Mouse (Mus musculus) brown adipose tissue, adult 24 weeks (tissue): ENCODE measurements around the gene Nek9. TPM values are rescaled to one million over a fixed set of nuclear protein-coding genes. Genes with fewer than 3 reads are reported as not detected.

Source experiments
- H3K27ac ChIP-seq: fragments of 200-500 bp; replicated peaks from 2 replicates; pipeline ENCODE4 v1.5.1; 2012; ENCODE audit warnings: low read depth, mild to moderate bottlenecking, low read length
- H3K4me1 ChIP-seq: fragments of 200-500 bp; 2 replicates; pipeline ENCODE4 v1.6.1; 2012; ENCODE audit warnings: low read length, mixed read lengths; ENCODE audit not compliant: control insufficient read depth, insufficient read depth, insufficient read length
- H3K4me3 ChIP-seq: fragments of 200-500 bp; 2 replicates; pipeline ENCODE4 v1.5.1; 2012; ENCODE audit warnings: low read depth, mild to moderate bottlenecking, low read length, moderate library complexity; ENCODE audit not compliant: insufficient read depth
- polyA plus RNA-seq: library from polyadenylated mRNA; stranded (reverse); fragments of >200 nt; gene quantifications from 2 replicates; pipeline ENCODE4 v1.2.4, GENCODE M21; 2012; ENCODE audit not compliant: missing spikeins, insufficient read depth, insufficient read length

The Nek9 gene
- polyA plus RNA-seq, result 29.5 and 38.8 TPM in 2 replicates

DNA sequence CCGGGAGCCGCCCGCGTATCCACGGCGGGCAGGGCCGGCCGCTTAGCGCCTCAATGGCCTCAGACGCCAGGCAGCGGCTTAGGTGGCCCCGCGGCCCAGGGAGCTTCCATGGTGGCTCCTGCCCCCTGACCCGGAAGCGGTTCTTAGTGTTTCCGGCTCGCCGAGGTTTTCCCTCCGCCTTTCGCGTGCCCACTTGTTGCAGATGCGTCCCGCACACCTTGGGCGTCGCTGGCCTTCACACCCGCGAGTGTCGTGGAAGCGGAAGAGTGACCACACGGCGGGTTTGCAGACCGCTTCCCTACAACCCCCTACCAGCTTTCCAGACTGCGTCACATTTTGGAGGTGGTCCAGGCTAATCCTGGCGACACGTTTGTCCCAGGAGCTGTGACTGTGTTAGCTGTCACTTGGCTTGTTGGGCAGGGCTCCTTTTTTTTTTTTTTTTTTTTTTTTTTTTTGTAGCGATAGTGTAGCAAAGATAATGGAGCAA lies at the start of gene Nek9:
Gene Nek9 (minus strand): TSS at position 120 of the 487 bp plus-strand sequence.
- Histone ChIP-seq H3K27ac (peak within 1 kb of the TSS; percentile 77), H3K4me1 (peaks cover 2% of the 10 kb centered on the region; the same call in 1 of the 2 replicates), H3K4me3 (peak within 1 kb of the TSS; percentile 76)

DNA sequence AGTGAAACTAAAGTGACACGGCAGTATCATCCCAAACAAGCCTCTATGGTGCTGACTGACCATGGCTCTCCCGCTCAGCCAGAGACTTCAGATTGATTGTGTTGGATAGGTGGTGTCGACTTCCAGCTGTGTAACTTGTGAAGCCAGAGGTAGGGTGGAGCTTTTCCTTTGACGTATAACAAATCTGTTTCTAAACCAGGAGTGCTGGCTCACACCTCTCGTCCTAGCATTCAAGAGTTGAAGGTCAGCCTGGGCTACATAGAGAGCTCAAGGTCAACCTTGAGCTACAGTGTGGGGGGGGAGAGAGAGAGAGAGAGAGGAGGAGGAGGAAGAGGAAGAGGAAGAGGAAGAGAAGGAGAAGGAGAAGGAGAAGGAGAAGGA lies 46.8 kb upstream of the Nek9 start:
- Histone ChIP-seq H3K27ac (peak overlapping the region; percentile 70), H3K4me1 (peaks cover 16% of the 10 kb centered on the region), H3K4me3 (no peak overlapping the region)

DNA sequence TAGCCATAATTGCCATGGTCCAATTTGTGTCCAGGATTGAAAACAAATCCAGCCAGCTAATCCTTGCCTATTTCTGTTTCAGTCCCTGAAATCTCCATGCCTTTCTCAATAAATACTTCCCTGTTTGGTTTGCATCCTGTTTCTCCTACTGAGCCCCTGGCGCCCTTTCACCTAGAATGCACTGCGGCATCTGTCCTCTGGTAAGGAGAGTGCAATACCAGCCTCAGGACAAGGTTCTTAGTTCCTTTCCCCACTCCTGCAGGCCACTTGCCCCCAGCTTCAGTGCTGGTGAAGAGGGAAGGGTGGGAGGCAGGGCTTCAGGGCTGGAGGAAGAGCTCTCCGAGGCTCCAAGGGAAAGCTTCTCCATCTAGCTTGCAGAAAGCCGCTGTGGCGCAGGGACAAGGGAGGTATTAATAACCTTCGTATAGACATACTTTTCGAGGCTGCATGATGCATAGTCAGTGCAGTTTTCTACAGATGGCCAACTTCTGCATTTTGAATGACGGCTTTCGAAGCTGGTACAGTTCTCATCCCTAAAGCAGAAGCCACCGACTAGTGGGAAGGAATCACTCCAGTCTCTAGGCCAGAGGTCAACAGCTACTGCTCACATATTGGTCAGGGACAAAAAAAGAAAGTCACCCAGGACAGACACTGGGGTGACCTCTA lies 46.3 kb upstream of the Nek9 start:
- peak overlapping the region; percentile 70 for H3K27ac ChIP-seq
- H3K4me3 ChIP-seq, result no peak overlapping the region
- peaks cover 16% of the 10 kb centered on the region for H3K4me1 ChIP-seq

DNA sequence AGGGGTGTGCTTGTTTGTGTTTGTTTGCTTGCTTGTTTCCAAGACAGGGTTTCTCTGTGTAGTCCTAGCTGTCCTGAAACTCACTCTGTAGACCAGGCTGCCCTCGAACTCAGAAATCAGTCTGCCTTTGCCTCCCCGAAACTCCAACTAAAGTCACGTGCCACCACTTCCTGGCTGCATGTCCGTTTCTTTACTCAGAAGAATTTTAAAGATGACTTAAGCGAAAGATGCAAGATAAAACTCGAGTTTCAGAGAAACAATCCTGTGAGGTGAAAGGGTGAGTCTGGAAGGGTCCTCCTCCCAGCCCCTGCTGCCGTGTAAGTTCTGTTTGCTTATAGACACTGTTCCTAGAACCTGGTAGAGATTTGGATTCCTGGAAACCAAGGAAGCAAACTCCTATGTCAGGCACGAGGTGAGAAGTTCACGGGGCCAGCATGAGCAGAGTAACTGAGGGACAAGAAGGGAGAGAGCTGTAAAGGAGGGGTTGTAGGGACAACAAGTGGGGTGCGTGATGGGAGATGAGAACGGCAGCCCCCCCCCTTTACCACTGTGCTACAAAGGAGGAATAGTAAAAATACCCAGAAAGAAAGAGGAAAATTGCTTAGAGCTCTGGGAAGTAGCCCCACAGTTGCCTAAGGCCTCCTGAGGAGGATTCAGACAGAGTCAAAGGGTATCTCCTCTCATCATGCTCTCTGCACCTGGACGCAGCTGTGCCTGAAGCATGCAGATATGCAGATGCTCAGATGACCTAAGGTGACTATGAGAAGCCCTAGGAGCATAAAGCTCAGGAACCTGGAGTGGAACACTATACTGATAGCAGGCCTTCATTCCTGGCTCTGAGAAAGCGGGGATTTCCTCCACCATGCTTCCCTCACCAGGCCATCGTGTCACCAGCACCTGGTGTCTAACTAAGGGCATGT lies 43.9 kb upstream of the Nek9 start:
- Histone ChIP-seq H3K27ac (no peak overlapping the region), H3K4me1 (peaks cover 18% of the 10 kb centered on the region), H3K4me3 (no peak overlapping the region)

DNA sequence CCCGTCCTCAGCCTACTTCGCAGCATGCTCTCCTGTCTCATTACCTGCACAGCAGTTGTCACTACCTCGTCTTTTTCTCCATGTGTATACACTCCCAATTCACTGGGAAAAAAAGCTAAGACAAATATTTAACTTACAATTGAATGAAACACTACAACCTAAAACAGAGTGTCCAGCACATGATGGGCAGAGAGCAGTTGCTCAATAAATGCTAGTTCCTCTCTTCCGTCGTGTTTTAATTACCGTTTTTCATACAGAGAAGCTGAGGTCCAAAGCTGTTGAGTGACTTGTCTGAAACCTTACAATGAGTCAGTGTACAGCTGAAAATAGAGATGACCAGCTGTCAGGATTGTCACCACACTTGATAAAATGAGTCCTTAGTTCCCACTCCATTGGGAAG lies 42.4 kb upstream of the Nek9 start:
- H3K4me3 ChIP-seq, result no peak overlapping the region
- peak overlapping the region; percentile 35; the same call in 1 of the 2 replicates for H3K27ac ChIP-seq
- H3K4me1 ChIP-seq, result peaks cover 17% of the 10 kb centered on the region

DNA sequence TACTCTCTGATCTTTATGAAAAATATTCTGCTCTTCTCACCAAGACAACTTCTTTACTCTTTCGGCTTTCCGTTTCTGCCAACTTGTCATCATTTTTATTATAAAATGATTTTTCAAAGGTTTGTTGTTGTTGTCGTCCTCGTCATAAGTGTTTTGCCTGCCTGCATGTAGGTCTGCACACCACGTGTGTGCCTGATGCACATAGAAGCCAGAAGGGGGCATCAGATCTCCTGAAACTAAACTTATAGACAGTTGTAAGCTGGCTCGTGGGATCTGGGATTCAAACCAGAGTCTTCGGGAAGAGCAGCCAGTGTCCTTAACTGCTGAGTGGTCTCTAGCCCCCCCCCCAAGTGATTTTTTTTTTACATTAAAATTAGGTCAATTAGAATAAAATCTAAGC lies 41.8 kb upstream of the Nek9 start:
- Histone ChIP-seq H3K27ac (peak overlapping the region; percentile 35), H3K4me3 (no peak overlapping the region)

DNA sequence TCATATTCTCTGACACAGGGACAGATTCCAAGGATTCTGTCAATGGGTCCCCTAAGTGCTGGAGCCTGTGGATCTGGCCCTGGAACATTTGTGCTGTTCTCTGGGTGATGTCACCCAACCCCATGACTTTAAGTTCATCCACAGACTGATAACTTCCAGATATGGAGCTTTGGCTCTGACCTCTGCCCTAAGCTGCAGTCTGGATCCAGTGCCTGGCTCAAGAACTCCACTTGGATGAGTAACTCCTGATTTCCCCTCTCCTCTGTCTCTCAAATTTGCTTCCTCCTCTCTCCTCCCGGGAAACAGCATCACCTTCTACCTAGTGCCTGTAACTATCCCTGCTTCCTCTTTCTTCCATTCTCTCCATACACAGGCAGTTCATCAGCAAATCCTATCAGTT lies 41.1 kb upstream of the Nek9 start:
- peak overlapping the region; percentile 55 for H3K27ac ChIP-seq
- H3K4me3 ChIP-seq, result no peak overlapping the region

More for the DNA sequence above, 41.8 kb upstream of the Nek9 start:
- peaks cover 13% of the 10 kb centered on the region for H3K4me1 ChIP-seq

DNA sequence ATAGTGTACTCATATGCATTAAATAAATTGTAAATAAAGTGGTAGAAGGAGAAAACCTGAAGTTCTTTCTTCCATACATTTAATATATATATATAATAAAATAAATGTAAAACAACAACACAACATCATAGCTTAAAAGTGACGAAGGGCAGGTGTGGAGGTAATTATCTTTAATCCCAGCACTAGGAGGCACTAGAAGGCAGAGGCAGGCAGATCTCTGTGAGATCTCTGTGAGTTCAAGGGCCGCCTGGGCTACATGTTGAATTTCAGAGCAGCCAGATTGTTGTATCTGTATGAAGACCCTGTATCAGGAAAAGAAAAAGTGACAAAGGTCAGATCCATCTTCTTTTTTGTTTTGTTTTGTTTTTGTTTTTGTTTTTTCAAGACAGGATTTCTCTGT lies 39.1 kb upstream of the Nek9 start:
- Histone ChIP-seq H3K27ac (no peak overlapping the region), H3K4me1 (0 out of 2 replicates have a peak, but pooled peaks cover 3% of the 10 kb centered on the region), H3K4me3 (no peak overlapping the region)

More for the DNA sequence above, 41.1 kb upstream of the Nek9 start:
- peaks cover 7% of the 10 kb centered on the region for H3K4me1 ChIP-seq

DNA sequence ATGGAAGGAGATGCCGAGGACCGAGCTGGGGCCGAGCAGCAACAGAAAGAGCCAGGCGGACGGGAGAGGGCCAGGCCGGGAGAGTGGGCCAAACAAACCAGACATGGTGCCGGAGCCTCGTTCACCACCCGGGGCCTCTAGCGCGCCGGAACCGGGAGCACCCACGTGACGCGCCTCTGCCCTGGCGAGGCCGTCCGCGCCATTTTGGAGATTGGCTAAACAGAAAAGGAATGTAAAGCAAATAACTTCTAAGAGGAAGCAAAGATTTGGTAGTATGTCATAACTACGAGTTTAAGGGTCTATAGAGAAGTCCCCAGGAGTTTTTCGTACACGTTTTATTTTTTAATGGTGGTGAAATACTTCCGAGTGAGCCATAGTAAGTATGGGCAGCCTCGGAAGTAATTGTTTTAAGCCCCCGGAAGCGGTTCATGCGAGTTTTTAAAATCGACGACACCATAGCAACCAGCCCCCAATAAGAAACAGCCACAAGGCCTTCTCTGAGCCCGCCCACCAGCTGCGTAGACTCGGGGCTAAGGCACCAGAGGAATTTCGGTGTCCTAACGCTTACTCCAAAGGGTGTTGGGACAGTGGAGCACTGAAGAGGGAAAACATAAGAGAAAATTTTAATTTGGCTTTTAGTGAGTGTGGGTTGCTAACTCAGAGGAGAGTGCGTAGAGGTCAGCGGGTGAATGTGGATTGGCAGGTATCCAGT lies 35.6 kb upstream of the Nek9 start, which contains the start of gene Tmed10:
Gene Tmed10 (minus strand): TSS at position 287 of the 712 bp plus-strand sequence.
- Histone ChIP-seq H3K4me3 (peak within 1 kb of the TSS; percentile 83), H3K4me1 (peaks cover 10% of the 10 kb centered on the region), H3K27ac (peak within 1 kb of the TSS; percentile 98)

DNA sequence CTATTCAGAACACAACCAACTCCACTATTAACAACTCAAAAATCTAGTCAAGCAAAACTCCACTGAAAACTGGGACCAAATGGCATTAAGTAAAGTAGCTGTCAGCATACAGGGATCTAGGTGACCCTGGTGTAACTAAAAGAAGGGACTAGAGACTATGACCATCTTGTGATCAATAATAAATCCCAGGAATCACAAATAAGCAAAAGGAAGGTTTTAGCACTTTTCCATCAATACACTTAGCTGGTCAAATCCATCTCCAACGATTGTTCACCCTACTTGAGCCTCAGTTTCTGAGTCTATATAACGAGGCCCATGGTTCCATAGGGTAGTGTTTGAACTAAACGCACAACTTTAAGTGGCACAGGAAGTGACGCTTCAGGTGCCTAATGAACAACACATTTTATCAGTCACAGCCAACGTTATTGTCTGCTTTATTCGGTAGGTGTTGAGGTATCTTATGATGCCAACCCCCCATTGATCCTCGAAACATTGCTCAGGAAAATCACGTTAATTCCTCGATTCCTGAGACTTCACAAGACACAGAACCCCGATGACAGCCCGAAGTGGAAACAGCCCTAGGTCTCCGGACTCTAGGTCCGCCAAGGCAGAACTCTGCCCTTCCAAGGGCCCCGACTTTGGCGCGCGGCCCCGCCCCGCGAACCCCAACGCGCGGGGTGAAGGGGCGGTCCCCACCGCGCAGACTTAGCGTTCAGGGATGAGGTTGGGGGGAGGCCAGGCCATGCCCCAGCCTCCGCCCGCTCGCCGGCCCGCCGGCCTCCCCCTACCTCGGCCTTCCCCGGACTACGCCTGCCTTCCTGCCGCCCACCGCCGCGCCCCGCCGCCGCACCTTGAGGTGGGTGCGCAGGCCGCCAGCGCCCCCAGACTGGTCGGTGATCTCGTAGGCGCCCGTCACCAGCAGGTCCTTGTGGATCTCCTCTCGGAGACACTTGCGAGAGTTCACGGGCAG lies 34.7 kb upstream of the Nek9 start:
- peak overlapping the region; percentile 93 for H3K27ac ChIP-seq
- peak overlapping the region; percentile 72 for H3K4me3 ChIP-seq
- H3K4me1 ChIP-seq, result peaks cover 8% of the 10 kb centered on the region

DNA sequence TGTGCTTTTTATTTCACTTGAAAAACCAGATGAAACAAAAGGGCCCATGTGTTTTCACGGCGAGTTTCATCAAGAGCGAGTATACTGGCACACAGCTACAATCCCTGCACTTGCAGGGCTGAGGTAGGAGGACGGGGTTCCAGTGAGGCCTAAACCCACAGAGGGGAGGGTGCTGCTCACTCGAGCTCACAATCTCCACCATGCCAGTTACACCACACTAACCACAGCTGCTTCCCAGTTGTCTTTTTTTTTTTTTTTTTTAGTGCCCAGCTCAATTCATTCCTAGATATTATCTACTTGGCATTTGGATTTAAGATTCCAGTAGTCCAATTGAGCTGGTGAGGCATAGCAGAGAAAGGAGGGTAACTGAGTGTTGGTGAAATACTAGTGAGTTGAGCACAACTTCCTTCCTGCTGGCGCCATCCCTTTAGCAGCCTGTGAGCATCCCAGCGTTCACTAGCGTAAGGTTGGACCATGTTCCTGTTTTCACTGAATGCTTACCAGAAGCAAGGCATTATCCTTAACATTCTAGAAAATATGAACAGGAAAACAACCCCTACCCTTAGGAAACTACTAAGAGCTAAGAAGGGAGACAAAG lies 33.0 kb upstream of the Nek9 start:
- H3K27ac ChIP-seq, result no peak overlapping the region
- no peak overlapping the region for H3K4me3 ChIP-seq
- peaks cover 14% of the 10 kb centered on the region for H3K4me1 ChIP-seq

DNA sequence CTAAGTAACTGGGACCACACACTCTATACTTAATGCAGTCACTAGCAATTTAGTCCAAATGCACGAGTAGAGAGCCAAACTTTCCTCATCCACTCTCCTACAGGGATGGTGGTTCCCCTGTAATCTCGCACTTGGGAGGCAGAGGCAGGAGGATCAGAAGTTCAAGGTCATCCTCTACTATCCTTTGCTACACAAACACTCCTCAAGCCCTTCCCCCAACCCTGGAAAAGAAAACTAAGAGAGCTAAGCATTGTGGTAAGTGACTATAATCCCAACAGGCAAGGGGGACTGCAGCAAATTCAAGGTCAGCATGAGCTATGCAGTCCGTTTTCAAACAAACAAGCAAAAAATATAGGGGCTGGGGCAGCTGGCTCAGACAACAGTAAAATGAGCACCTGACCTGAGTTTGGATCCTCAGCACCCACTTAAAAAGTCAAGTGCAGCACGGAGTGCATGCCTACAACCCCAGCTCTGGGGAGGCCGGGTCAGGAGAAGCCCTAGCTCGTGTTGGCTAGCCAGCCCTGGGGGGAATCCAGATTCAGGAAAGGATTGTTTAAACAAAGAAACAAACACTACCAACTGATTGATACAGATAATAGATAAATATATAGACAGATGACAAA lies 29.4 kb upstream of the Nek9 start:
- Histone ChIP-seq H3K27ac (no peak overlapping the region), H3K4me3 (no peak overlapping the region), H3K4me1 (peaks cover 20% of the 10 kb centered on the region)

DNA sequence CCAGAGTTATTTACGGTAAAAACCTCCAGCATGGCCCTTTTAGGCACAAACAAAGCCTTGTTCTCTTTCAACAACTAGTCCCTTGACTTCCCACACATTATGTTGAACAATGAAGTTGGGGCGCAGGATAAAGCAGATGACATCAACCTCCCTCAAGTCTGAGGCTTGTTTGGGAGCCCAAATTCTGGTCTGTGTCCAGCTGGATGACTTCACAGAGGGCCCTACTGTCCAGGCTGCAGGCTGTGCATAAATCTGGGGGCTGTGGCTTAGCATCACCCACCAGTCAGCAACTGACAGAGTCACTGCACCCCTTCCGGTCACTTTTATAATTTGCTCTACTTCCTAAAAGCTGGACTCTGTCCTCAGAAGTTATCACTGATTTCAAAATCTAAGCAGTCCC lies 27.1 kb upstream of the Nek9 start:
- Histone ChIP-seq H3K27ac (peak overlapping the region; percentile 27; the same call in 1 of the 2 replicates), H3K4me3 (no peak overlapping the region), H3K4me1 (peaks cover 16% of the 10 kb centered on the region)
